Mouse (Mus musculus) C2C12 (cell line): ENCODE results near the gene Il25.

Experiments
- CEBPB ChIP-seq: IDR thresholded peaks from one replicate; pipeline ENCODE4 v1.6.1; 2011; ENCODE audit warnings: low read depth, mild to moderate bottlenecking, control low read depth, moderate library complexity
- CTCF ChIP-seq: IDR thresholded peaks from one replicate; pipeline ENCODE4 v1.5.1; 2011; ENCODE audit not compliant: control insufficient read depth, insufficient read depth, insufficient read length
- MAX ChIP-seq: IDR thresholded peaks from one replicate; pipeline ENCODE4 v1.6.1; 2011; ENCODE audit warnings: mild to moderate bottlenecking, control low read depth
- MYOD1 ChIP-seq: IDR thresholded peaks from one replicate; pipeline ENCODE4 v1.6.1; 2011; ENCODE audit warnings: low read depth; ENCODE audit not compliant: control insufficient read depth, insufficient read length
- MYOG ChIP-seq: IDR thresholded peaks from one replicate; pipeline ENCODE4 v1.6.1; 2011; ENCODE audit not compliant: control insufficient read depth, insufficient read length; ENCODE audit errors: extremely low read depth
- USF1 ChIP-seq: IDR thresholded peaks from one replicate; pipeline ENCODE4 v1.6.1; 2011; ENCODE audit warnings: low read depth, mild to moderate bottlenecking, control low read depth, moderate library complexity

GRCm38 (mm10) chr14:54935904-54936830, 3.7 kb downstream of the Il25 start, which contains the start of gene Cmtm5:
- TF ChIP-seq CTCF (no peak), MAX (no peak), MYOG (no peak), MYOD1 (no peak), CEBPB (no peak), USF1 (no peak)
